Comparison of ENCODE assay signal across 12 mouse cellular contexts in genomic region chr10:94461378-94461777, GRCm38 (mm10).
DNase-seq lines count a peak whose midpoint lies in the region; ATAC-seq and TF ChIP-seq lines count a peak whose summit lies in the region.
"Had no signal": no experiment of that assay in that cellular context is flagged by ENCODE, and none has a peak within 500 bp of the region (broad histone marks: within the 10 kb centered on the region; RNA-seq: fewer than 3 reads in every experiment).

No protein-coding gene starts in this region.

- no peak for DNase-seq in forebrain, postnatal 0 days
- no peak for DNase-seq in forebrain, embryonic 14.5 days (ENCODE audit: low spot score)
- no peak for DNase-seq in midbrain, postnatal 0 days (ENCODE audit: low spot score)
- DNase-seq in midbrain, embryonic 10.5 days (ENCODE audit: low spot score), result no peak
- peak; percentile 12 for DNase-seq in c-Kit-negative CD71-positive TER-119-positive erythroid progenitor cells, embryonic 14.5 days (ENCODE audit: low read depth, low spot score)
- peak; percentile 54 for DNase-seq in thymus, postnatal 14 days
- DNase-seq in ovary, adult 18-20 months (ENCODE audit: low spot score), result no peak
- DNase-seq in gastrocnemius, postnatal 36 days, result no peak
- DNase-seq: kidney, adult 18-20 months had no signal

- 83% methylated on average over 3 of the region's 3 CpGs for WGBS in forebrain, postnatal 0 days
- 87% methylated on average over 3 of the region's 3 CpGs for WGBS in forebrain, embryonic 14.5 days
- 92% methylated on average over 3 of the region's 3 CpGs for WGBS in midbrain, postnatal 0 days
- 81% methylated on average over 3 of the region's 3 CpGs for WGBS in midbrain, embryonic 10.5 days

- H3K36me3 ChIP-seq in forebrain, postnatal 0 days (ENCODE audit: insufficient read depth), result no peaks in the 10 kb centered on the region
- no peaks in the 10 kb centered on the region for H3K36me3 ChIP-seq in forebrain, embryonic 14.5 days (ENCODE audit: control insufficient read depth, insufficient read depth, low read length)
- no peaks in the 10 kb centered on the region for H3K36me3 ChIP-seq in midbrain, postnatal 0 days (ENCODE audit: insufficient read depth, low read length)
- H3K36me3 ChIP-seq in midbrain, embryonic 10.5 days, result no peaks in the 10 kb centered on the region
- H3K36me3 ChIP-seq: liver, embryonic 15.5 days; neural tube, embryonic 12.5 days; stomach, embryonic 15.5 days had no signal

- no peak overlapping the region for H3K27ac ChIP-seq in forebrain, postnatal 0 days (ENCODE audit: low read depth, low read length)
- H3K27ac ChIP-seq in forebrain, embryonic 14.5 days (ENCODE audit: low read depth, low read length), result no peak overlapping the region
- no peak overlapping the region for H3K27ac ChIP-seq in midbrain, postnatal 0 days (ENCODE audit: low read depth, low read length)
- H3K27ac ChIP-seq in midbrain, embryonic 10.5 days (replicated peaks), result no peak overlapping the region
- H3K27ac ChIP-seq: liver, embryonic 15.5 days; neural tube, embryonic 12.5 days had no signal

- no peak overlapping the region for H3K9ac ChIP-seq in forebrain, postnatal 0 days
- H3K9ac ChIP-seq in forebrain, embryonic 14.5 days (ENCODE audit: low read length), result no peak overlapping the region
- no peak overlapping the region for H3K9ac ChIP-seq in midbrain, postnatal 0 days (replicated peaks; ENCODE audit: low read length, poor library complexity, severe bottlenecking)
- H3K9ac ChIP-seq: liver, embryonic 15.5 days; neural tube, embryonic 12.5 days; stomach, embryonic 15.5 days had no signal

- H3K4me3 ChIP-seq in forebrain, postnatal 0 days (ENCODE audit: low read depth, low read length), result no peak overlapping the region
- no peak overlapping the region for H3K4me3 ChIP-seq in forebrain, embryonic 14.5 days (ENCODE audit: low read depth, low read length)
- H3K4me3 ChIP-seq in midbrain, postnatal 0 days (ENCODE audit: low read depth, low read length), result no peak overlapping the region
- no peak overlapping the region for H3K4me3 ChIP-seq in midbrain, embryonic 10.5 days
- H3K4me3 ChIP-seq: liver, embryonic 15.5 days; neural tube, embryonic 12.5 days; stomach, embryonic 15.5 days had no signal

- TF ChIP-seq CTCF in forebrain, postnatal 0 days (IDR thresholded peaks at IDR 0.05; ENCODE audit: low read depth), result peak; percentile 53
- TF ChIP-seq CTCF in midbrain, postnatal 0 days (IDR thresholded peaks at IDR 0.05), result peak; percentile 65

- intact Hi-C loops in gastrocnemius, postnatal 36 days (cut with DNase I), result loop anchor here (5.0 kb wide), 1 partner anchor 56 kb away; no protein-coding TSS in a partner anchor

- no peaks in the 10 kb centered on the region for H3K4me1 ChIP-seq in forebrain, postnatal 0 days (ENCODE audit: insufficient read depth)
- no peaks in the 10 kb centered on the region for H3K4me1 ChIP-seq in forebrain, embryonic 14.5 days (ENCODE audit: control insufficient read depth, insufficient read depth, low read length)
- no peaks in the 10 kb centered on the region for H3K4me1 ChIP-seq in midbrain, postnatal 0 days (ENCODE audit: insufficient read depth, low read length)
- peaks cover 17% of the 10 kb centered on the region for H3K4me1 ChIP-seq in midbrain, embryonic 10.5 days
- H3K4me1 ChIP-seq: liver, embryonic 15.5 days; neural tube, embryonic 12.5 days had no signal

- no peak for ATAC-seq in forebrain, postnatal 0 days
- no peak for ATAC-seq in forebrain, embryonic 14.5 days
- no peak for ATAC-seq in midbrain, postnatal 0 days (ENCODE audit: low FRiP score)

- H3K9me3 ChIP-seq in forebrain, postnatal 0 days (ENCODE audit: low read length), result no peaks in the 10 kb centered on the region
- H3K9me3 ChIP-seq in forebrain, embryonic 14.5 days (replicated peaks; ENCODE audit: control insufficient read depth, low read length), result no peaks in the 10 kb centered on the region
- H3K9me3 ChIP-seq in midbrain, postnatal 0 days (ENCODE audit: low read length), result no peaks in the 10 kb centered on the region
- H3K9me3 ChIP-seq in midbrain, embryonic 10.5 days (replicated peaks), result no peaks in the 10 kb centered on the region
- H3K9me3 ChIP-seq: liver, embryonic 15.5 days; neural tube, embryonic 12.5 days; stomach, embryonic 15.5 days had no signal

- H3K4me2 ChIP-seq in forebrain, postnatal 0 days (ENCODE audit: low read depth), result no peak overlapping the region
- no peak overlapping the region for H3K4me2 ChIP-seq in forebrain, embryonic 14.5 days (ENCODE audit: low read length)
- no peak overlapping the region for H3K4me2 ChIP-seq in midbrain, postnatal 0 days (ENCODE audit: low read depth, low read length, poor library complexity, severe bottlenecking)
- H3K4me2 ChIP-seq: liver, embryonic 15.5 days; neural tube, embryonic 12.5 days; stomach, embryonic 15.5 days had no signal

- H3K27me3 ChIP-seq in forebrain, postnatal 0 days (ENCODE audit: insufficient read depth, low read length), result no peaks in the 10 kb centered on the region
- no peaks in the 10 kb centered on the region for H3K27me3 ChIP-seq in forebrain, embryonic 14.5 days (replicated peaks; ENCODE audit: control insufficient read depth, insufficient read depth, low read length)
- no peaks in the 10 kb centered on the region for H3K27me3 ChIP-seq in midbrain, postnatal 0 days (ENCODE audit: insufficient read depth, low read length)
- no peaks in the 10 kb centered on the region for H3K27me3 ChIP-seq in midbrain, embryonic 10.5 days (ENCODE audit: low read depth, poor library complexity, severe bottlenecking)
- H3K27me3 ChIP-seq: liver, embryonic 15.5 days; neural tube, embryonic 12.5 days; stomach, embryonic 15.5 days had no signal

Comparison
In these comparisons a context has a peak if more than half of its experiments do, and no peak if none do; other contexts are left out.
1. DNase-seq: peak in c-Kit-negative CD71-positive TER-119-positive erythroid progenitor cells, embryonic 14.5 days (single experiment) and thymus, postnatal 14 days (single experiment); none in forebrain, postnatal 0 days (single experiment), forebrain, embryonic 14.5 days (single experiment), midbrain, postnatal 0 days (single experiment), midbrain, embryonic 10.5 days (single experiment), ovary, adult 18-20 months (single experiment) and gastrocnemius, postnatal 36 days (0 of 2).